Mouse (Mus musculus) gastrocnemius, postnatal 36 days (tissue): Measurements from ENCODE around the gene Mtmr3. TPM values are rescaled to one million over a fixed set of nuclear protein-coding genes. Genes with fewer than 3 reads are reported as not detected.

Experiments used
- DNase-seq, 2 experiments: peaks; one replicate each; pipeline ENCODE4 v3.0.0; 2022
- intact Hi-C: fragments of 180-260 bp; cut with DNase I; formaldehyde crosslinking; loops from one replicate; pipeline ENCODE4 v1.15.1; 2025
- long read RNA-seq, 2 experiments: library from polyadenylated mRNA; stranded (forward); transcript quantifications; one replicate each; pipeline ENCODE4 v2.0.0; 2021
- total RNA-seq, 2 experiments: library from RNA; stranded (reverse); gene quantifications; 2 replicates each; pipeline ENCODE4 v1.2.3; 2021

Mtmr3 gene
- 10 to 100 TPM; 42.5 to 43.2 TPM for total RNA-seq
- long read RNA-seq, experiment 1, partial matches to known transcripts = 3 of 25 reads
- long read RNA-seq, experiment 1, other reads (novel, unspliced or antisense) = 22 of 25 reads
- long read RNA-seq, experiment 2, full-length matches to known transcripts = 2 of 30 reads
- long read RNA-seq, experiment 2, partial matches to known transcripts = 5 of 30 reads
- long read RNA-seq, experiment 2, other reads (novel, unspliced or antisense) = 23 of 30 reads

GRCm38 (mm10) chr11:4594608-4595500, at the start of gene Mtmr3:
Gene Mtmr3 (minus strand): TSS chr11:4594863.
- DNase-seq = peak; percentile 96 to 97
- intact Hi-C loops = no loop called here

GRCm38 (mm10) chr11:4643722-4644121, 49.1 kb upstream of the Mtmr3 start:
- intact Hi-C loops = no loop called here
- DNase-seq = no peak

- intact Hi-C loops = no loop called here
- no peak for DNase-seq
Measured at GRCm38 (mm10) chr11:4641185-4641584, 46.5 kb upstream of the Mtmr3 start.

DNA sequence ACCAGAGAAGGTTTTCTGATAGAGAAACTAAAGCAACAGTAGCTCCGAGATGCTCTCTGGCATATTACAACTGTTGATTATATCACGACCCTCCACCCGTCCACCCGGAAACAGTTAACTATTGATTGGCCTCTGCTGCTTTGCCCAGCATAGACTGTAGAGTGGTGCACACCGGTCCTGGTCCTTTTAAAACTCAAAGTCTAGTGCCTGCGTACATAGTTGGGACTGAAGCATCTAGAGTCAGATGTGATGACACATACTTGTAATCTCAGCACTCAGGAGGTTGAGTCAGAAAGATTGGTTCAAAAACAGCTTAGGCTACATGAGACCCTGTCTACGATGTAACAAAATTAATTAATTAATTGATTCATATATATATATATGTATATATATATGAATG, 43.6 kb upstream of the Mtmr3 start:
- no peak for DNase-seq
- intact Hi-C loops = loop anchor here (5.0 kb wide), 1 partner anchor 36 kb away; no protein-coding TSS in a partner anchor

- intact Hi-C loops = loop anchor here (5.0 kb wide), 1 partner anchor 35 kb away; no protein-coding TSS in a partner anchor
- peak; percentile 97 for DNase-seq
Measured at GRCm38 (mm10) chr11:4637534-4638234, 43.0 kb upstream of the Mtmr3 start, which contains the start of gene Ascc2. Gene Ascc2 (plus strand): TSS chr11:4637747.

DNA sequence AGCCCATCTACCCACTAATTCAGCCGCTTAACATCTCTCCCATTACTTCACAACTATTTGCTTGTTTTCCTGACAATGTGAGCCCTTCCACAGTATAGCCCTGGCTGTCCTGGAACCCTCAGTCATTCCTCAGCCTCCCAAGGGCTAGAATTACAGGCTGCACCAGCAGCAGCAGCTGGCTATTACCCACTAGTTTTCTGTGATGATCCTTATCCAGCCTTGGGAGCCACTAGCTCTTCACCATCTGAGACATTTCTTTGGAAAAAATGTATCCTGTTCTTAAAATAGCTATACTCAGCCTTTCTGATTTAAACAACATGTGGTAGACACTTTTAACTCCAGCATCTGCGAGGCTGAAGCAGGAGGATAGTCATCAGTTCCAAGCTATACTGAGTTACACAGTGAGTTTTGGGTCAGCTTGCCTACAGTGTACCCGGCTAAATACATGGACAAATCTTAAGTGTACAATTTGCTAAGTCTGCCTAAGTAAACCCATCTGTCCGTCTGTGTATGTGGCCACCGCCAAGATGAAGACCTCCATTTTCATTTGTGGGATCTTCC, 42.2 kb upstream of the Mtmr3 start:
- intact Hi-C loops = loop anchor here (5.0 kb wide), 1 partner anchor 35 kb away; no protein-coding TSS in a partner anchor
- no peak for DNase-seq

DNA sequence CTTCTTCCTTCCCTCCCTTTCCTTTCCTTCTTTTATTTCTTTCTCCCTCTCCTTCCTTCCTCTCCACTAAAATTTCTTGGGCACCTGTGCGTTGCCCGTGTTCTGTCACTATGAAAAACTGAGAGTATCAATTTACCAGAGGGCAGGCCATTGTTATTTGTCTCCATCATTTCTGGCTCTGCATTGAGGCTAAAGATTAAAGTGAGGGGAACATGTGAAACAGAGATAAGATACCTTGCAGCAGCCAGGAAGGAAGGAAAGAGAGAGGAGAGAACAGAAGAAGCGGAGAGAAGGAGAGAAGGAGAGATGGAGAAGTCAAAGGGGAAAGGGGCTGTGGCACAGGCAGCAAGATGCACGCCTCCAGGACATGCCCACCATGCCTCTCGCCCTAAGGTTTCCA, 39.7 kb upstream of the Mtmr3 start:
- intact Hi-C loops = no loop called here
- DNase-seq = no peak

- intact Hi-C loops = no loop called here
- DNase-seq = no peak
Measured at GRCm38 (mm10) chr11:4633420-4633819, 38.8 kb upstream of the Mtmr3 start.

DNA sequence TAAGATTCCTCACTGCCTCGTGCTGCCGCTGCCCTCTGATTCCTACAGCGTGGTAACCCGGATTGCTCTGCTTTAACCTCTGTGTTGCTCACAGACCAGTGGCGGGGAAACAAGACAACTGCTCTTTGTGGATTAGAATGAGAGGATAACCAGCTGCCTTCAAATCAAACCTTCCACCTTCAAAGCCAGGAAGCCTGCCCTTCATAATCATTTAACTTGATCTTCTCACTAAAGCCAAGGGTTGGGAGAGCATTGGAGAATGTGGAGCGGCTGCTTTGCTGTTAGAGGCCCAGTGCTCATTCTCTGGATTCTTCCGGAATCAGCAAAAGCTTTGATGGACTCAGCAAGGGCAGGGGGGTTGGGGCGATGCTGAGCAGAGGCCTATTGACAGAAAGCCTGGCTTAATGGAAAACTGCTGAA, 35.2 kb upstream of the Mtmr3 start:
- intact Hi-C loops = no loop called here
- DNase-seq = no peak

- DNase-seq = no peak
- intact Hi-C loops = no loop called here
Measured at GRCm38 (mm10) chr11:4627636-4628035, 33.0 kb upstream of the Mtmr3 start.

DNA sequence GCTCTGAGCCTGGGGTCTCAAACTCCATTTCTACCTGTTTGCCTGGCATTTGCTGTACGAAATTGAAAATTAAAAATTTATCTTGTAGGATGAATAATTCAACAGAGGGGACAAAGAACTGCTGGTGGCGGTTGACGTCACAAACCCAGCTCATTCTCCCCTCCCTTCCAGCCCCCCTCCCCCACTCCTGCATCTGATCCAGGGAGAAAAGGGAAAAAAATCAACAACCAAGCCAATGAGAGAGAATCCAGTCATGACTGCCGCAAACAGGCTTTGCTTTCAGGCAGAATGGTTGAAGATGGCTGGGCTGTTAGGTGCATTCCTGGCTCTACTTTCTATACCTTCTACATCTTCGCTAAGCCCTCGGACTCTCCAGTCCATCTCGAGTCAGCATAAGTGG, 31.3 kb upstream of the Mtmr3 start:
- intact Hi-C loops = no loop called here
- DNase-seq = no peak

GRCm38 (mm10) chr11:4622997-4623396, 28.3 kb upstream of the Mtmr3 start:
- intact Hi-C loops = no loop called here
- DNase-seq = no peak

DNA sequence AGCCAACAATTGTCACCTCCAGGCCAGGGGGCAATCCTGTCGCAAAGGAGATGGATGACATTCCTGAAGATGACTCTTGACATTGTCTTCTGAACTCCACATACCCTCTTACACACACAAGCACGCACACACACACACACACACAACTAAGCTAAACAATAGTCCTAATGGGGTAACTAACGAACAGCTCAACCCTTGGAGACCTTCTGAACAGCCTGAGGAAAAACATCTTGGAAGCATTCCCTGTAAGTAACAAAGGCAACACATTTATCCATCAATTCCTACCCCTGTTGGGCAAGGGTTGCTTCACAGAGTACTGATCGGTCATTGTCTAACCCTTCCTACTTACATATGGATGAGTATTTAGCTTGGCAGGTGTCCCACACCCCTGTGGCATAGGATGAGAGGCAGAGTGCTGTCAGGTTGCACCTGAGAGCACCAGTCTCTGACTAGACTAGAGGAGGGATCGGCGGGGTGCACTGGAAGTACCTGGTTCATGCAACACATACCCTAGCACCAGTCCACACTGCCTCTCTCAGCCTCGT, 27.9 kb upstream of the Mtmr3 start:
- intact Hi-C loops = no loop called here

DNA sequence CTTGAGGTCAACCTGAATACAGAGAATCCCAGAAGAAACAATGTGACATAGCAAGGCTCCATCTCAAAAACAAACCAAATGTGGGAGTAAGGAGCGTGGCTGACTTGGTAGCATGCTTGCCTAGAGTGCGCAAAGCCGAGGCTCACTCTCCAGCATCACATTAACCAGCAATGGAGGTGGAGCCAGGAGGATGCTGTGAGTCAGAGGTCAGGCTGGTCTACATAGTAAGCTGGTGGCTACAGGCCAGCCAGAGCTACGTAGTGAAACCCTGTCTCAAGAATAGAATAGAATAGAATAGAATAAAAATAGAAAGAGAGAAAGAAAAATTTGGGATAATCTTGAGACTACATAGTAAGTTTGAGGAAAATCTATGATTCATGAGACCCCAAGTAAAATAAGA, 27.2 kb upstream of the Mtmr3 start:
- no peak for DNase-seq
- intact Hi-C loops = no loop called here

More for the DNA sequence above, 27.9 kb upstream of the Mtmr3 start:
- DNase-seq = no peak

GRCm38 (mm10) chr11:4620501-4621108, 25.9 kb upstream of the Mtmr3 start:
- peak; percentile 36 to 37 for DNase-seq
- intact Hi-C loops = no loop called here

- DNase-seq = no peak
- intact Hi-C loops = no loop called here
Measured at GRCm38 (mm10) chr11:4620017-4620485, 25.4 kb upstream of the Mtmr3 start, which contains the start of gene Gm11032. Gene Gm11032 (plus strand): TSS chr11:4620067.

DNA sequence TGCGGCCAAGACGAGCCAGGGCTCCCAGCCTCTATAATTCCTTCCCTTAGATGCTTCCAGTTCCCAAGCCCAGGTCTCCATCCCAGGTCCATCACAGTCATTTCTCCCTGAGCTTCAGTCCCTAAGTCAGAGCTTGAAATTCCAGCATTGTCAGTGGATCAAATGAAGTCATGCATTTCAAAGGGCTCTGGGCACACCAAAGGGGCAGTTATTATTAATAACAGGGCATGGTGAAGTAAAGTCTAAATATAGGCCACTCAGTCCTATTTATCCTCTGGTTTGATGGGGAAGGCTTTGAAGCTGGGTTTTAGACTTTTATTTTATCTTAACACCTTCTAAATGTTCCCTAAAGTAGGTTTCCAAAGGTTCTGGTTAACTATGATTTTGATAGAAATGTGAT, 17.2 kb upstream of the Mtmr3 start:
- intact Hi-C loops = no loop called here
- DNase-seq = no peak

GRCm38 (mm10) chr11:4606541-4606940, 11.9 kb upstream of the Mtmr3 start:
- no peak for DNase-seq
- intact Hi-C loops = no loop called here

GRCm38 (mm10) chr11:4605414-4605813, 10.8 kb upstream of the Mtmr3 start:
- no peak for DNase-seq
- intact Hi-C loops = no loop called here

DNA sequence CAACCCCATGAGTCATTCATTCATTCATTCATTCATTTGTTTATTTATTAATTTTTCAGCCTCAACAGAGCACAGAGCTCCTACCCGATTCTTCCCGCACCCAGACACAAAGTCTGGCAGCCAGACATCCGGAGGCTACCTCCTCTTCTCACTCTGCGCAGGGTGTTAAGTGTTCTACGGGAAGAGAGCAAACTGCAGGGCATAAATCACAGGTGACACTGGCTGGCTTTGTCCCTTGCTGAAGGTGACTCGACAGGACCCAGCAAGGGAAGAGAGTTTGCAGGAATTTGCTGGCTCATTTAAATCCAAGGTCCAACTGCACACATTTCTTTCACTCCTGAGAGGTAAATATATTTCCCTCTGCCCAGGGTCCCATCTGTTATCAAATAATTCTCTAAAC, 9.8 kb upstream of the Mtmr3 start:
- DNase-seq = no peak
- intact Hi-C loops = loop anchor here (5.0 kb wide), 1 partner anchor 33 kb away; the partner anchor contains the start of gene Ascc2
